Mouse (Mus musculus) liver, postnatal 0 days (tissue): ENCODE measurements around the gene Zfp217. TPM values are rescaled to one million over a fixed set of nuclear protein-coding genes. Genes with fewer than 3 reads are reported as not detected.

Source experiments
- ATAC-seq: fragments of 200-750 bp; cut with Nextera tagmentation; 2 replicates; pipeline ENCODE4 v1.8.0; 2017; ENCODE audit warnings: mild to moderate bottlenecking, moderate library complexity
- DNase-seq: peaks from one replicate; pipeline ENCODE4 v3.0.0-alpha.2; 2016
- H3K27ac ChIP-seq: fragments of 300-500 bp; sonication (generic); 2 replicates; pipeline ENCODE4 v1.5.1; 2014; ENCODE audit warnings: antibody characterized with exemption, moderate library complexity, mild to moderate bottlenecking, low read depth
- H3K27me3 ChIP-seq: fragments of 300-500 bp; sonication (generic); 2 replicates; pipeline ENCODE4 v1.6.1; 2014; ENCODE audit warnings: low read length, control low read depth, mixed read lengths; ENCODE audit not compliant: insufficient read depth
- H3K36me3 ChIP-seq: fragments of 300-500 bp; sonication (generic); replicated peaks from 2 replicates; pipeline ENCODE4 v1.6.1; 2014; ENCODE audit warnings: mild to moderate bottlenecking, control low read depth, low read length, moderate library complexity, mixed read lengths; ENCODE audit not compliant: insufficient read depth
- H3K4me1 ChIP-seq: fragments of 300-500 bp; sonication (generic); 2 replicates; pipeline ENCODE4 v1.6.1; 2014; ENCODE audit warnings: antibody characterized with exemption, mild to moderate bottlenecking, control low read depth; ENCODE audit not compliant: insufficient read depth
- H3K4me2 ChIP-seq: fragments of 300-500 bp; sonication (generic); 2 replicates; pipeline ENCODE4 v1.6.1; 2014; ENCODE audit warnings: low read depth, mild to moderate bottlenecking, low read length, moderate library complexity, mixed read lengths
- H3K4me3 ChIP-seq: fragments of 300-500 bp; sonication (generic); 2 replicates; pipeline ENCODE4 v1.5.1; 2014; ENCODE audit warnings: low read depth, low read length
- H3K9ac ChIP-seq: fragments of 300-500 bp; sonication (generic); replicated peaks from 2 replicates; pipeline ENCODE4 v1.6.1; 2014; ENCODE audit warnings: mild to moderate bottlenecking, moderate library complexity
- H3K9me3 ChIP-seq: fragments of 300-500 bp; sonication (generic); 2 replicates; pipeline ENCODE4 v1.6.1; 2016; ENCODE audit warnings: mild to moderate bottlenecking, control low read depth, low read length, mixed read lengths
- CTCF ChIP-seq: sonication (generic); IDR thresholded peaks from 2 replicates; pipeline ENCODE4 v1.5.1; 2016; ENCODE audit warnings: antibody characterized with exemption, low read depth
- EP300 ChIP-seq: IDR thresholded peaks from 2 replicates; pipeline ENCODE4 v1.6.1; 2016; ENCODE audit warnings: antibody characterized with exemption, low read depth, mild to moderate bottlenecking
- WGBS: fragments of 180-500 bp; shearing (Covaris S2); extraction: QIAGEN DNeasy Blood & Tissue Kit; methylation state at CpG from one replicate; pipeline ENCODE4 v1.1.7; 2014; ENCODE audit not compliant: insufficient replicate concordance; 5-methylcytosine and 5-hydroxymethylcytosine counted together
- polyA plus RNA-seq: library from polyadenylated mRNA; unstranded; fragments of >200 nt; fragmentation: Nextera tagmentation; extraction: Ambion mirVana; gene quantifications from 2 replicates; pipeline ENCODE4 v1.2.1, GENCODE M21; 2015

Zfp217 gene
- polyA plus RNA-seq, 1 experiment from 2014 or later = 2.1 TPM

DNA sequence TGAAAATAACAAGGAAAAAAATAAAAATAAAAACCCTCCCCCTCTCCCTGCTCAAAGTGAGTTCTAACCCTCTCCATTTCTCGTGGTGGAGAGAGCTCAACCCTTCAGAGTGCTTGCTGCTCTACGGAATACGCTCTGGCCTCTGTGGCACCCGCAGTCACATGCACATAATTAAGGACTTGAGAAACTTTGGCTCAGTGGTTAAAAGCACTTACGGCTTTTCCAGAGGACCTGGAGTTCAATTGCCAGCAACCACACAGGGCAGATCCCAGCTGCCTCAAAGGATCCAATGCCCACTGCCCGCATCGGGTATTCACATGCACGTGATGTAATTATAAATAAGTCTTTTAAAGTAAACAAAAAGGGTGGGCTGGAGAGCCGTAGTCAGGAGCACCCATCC, 41.9 kb downstream of the Zfp217 start:
- no peaks in the 10 kb centered on the region for H3K9me3 ChIP-seq
- no peaks in the 10 kb centered on the region for H3K27me3 ChIP-seq
- TF ChIP-seq EP300 (no peak), CTCF (no peak)
- no peak overlapping the region for H3K4me2 ChIP-seq
- DNase-seq = no peak
- no peak overlapping the region for H3K9ac ChIP-seq
- peaks cover 35% of the 10 kb centered on the region for H3K36me3 ChIP-seq
- no peak overlapping the region for H3K27ac ChIP-seq
- ATAC-seq = no peak
- H3K4me1 ChIP-seq = no peaks in the 10 kb centered on the region
- no peak overlapping the region for H3K4me3 ChIP-seq
- WGBS = 86% methylated on average over 9 of the region's 9 CpGs

DNA sequence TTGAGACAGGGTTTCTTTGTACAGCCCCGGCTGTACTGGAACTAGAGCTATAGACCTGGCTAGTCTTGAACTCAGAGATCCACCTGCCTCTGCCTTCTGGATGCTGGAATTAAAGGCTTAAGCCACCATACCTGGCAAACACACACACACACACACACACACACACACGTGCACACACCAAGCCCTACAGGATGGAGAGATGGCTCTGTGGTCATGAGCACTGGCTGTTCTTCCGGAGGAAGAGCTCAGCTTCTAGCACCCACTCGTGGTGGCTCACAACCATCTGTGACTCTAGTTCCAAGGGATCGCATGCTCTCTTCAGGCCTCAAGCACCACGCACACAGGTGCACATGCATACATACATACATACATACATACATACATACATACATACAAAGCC, 43.5 kb downstream of the Zfp217 start:
- Histone ChIP-seq H3K9me3 (no peaks in the 10 kb centered on the region), H3K27ac (no peak overlapping the region), H3K36me3 (peaks cover 20% of the 10 kb centered on the region), H3K4me3 (no peak overlapping the region), H3K9ac (no peak overlapping the region), H3K27me3 (no peaks in the 10 kb centered on the region), H3K4me2 (no peak overlapping the region), H3K4me1 (no peaks in the 10 kb centered on the region)
- no peak for TF ChIP-seq CTCF
- no peak for TF ChIP-seq EP300
- DNase-seq (no peak), ATAC-seq (no peak)
- WGBS = 76% methylated on average over 6 of the region's 6 CpGs

DNA sequence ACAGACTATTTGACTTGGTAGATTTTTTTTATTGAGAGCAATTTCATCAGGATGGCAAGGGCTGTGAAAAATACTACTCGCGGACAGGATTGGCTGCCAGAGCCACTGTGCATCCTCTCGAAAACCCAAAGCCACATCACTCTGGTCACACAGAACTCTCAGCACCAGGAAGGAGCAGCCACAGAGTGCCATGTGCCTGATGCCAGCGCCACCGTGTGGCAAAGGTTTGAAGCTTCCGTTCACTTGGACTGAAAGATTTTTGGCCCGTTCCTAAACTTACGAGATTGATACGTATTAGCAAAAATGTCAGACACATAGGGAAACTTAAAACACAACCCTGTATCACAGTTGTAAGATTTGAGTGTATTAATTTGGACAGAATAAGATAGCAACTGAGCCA, 44.1 kb downstream of the Zfp217 start:
- no peak overlapping the region for H3K9ac ChIP-seq
- H3K9me3 ChIP-seq = no peaks in the 10 kb centered on the region
- peaks cover 15% of the 10 kb centered on the region for H3K36me3 ChIP-seq
- no peak overlapping the region for H3K4me3 ChIP-seq
- no peaks in the 10 kb centered on the region for H3K27me3 ChIP-seq
- H3K27ac ChIP-seq = no peak overlapping the region
- peak; percentile 69 for DNase-seq
- H3K4me1 ChIP-seq = no peaks in the 10 kb centered on the region
- WGBS = 36% methylated on average over 9 of the region's 9 CpGs
- H3K4me2 ChIP-seq = no peak overlapping the region
- ATAC-seq = peak; percentile 28; the same call in 1 of the 2 replicates
- peak; percentile 87 for TF ChIP-seq CTCF
- TF ChIP-seq EP300 = no peak

DNA sequence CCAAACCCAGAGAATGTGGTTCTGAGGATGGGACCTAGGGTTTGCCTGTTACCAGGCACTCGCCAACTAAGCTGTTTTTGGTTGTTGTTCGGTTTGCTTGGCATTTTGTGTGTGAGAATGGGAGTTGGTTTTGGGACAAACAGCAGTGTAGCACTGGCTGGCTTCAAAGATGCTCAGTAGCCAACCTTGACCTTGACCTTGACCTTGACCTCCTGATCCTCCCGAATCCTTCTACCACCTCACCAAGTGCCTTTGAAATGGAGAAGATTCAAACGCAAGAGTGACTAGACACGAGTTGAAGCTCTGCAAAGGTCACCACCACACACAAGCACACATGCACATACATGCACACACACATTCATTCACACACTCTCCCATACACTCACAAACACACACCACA, 44.6 kb downstream of the Zfp217 start:
- no peak overlapping the region for H3K4me2 ChIP-seq
- no peak for ATAC-seq
- no peaks in the 10 kb centered on the region for H3K9me3 ChIP-seq
- H3K4me1 ChIP-seq = no peaks in the 10 kb centered on the region
- 70% methylated on average over 5 of the region's 5 CpGs for WGBS
- peaks cover 14% of the 10 kb centered on the region for H3K36me3 ChIP-seq
- TF ChIP-seq CTCF (no peak), EP300 (no peak)
- H3K4me3 ChIP-seq = no peak overlapping the region
- no peaks in the 10 kb centered on the region for H3K27me3 ChIP-seq
- H3K9ac ChIP-seq = no peak overlapping the region
- no peak overlapping the region for H3K27ac ChIP-seq
- no peak for DNase-seq

DNA sequence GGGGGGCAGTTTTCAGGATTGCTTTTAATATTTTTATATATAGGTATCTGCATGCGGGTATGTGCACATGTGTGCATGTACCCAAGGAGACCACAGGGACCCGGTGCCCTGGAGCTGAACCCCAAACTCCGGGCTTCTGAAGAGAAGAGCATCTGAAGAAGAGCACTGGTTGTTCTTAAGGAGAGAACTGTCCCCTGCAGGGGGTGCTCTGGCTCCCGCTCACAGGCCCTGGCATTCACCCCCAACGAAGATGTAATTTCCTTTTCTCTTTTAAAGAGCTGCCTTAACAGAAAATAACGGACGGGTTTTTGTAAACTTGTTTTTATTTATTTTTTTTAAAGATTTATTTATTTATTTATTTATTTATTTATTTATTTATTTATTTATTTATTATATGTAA, 46.0 kb downstream of the Zfp217 start:
- Histone ChIP-seq H3K27me3 (no peaks in the 10 kb centered on the region), H3K9me3 (no peaks in the 10 kb centered on the region), H3K4me3 (no peak overlapping the region), H3K4me2 (no peak overlapping the region), H3K9ac (no peak overlapping the region), H3K4me1 (no peaks in the 10 kb centered on the region), H3K36me3 (peaks cover 2% of the 10 kb centered on the region; the same call in 1 of the 2 replicates), H3K27ac (no peak overlapping the region)
- DNase-seq (no peak), ATAC-seq (no peak)
- TF ChIP-seq EP300 = no peak
- peak; percentile 16; the same call in 1 of the 2 replicates for TF ChIP-seq CTCF
- 63% methylated on average over 7 of the region's 7 CpGs for WGBS

DNA sequence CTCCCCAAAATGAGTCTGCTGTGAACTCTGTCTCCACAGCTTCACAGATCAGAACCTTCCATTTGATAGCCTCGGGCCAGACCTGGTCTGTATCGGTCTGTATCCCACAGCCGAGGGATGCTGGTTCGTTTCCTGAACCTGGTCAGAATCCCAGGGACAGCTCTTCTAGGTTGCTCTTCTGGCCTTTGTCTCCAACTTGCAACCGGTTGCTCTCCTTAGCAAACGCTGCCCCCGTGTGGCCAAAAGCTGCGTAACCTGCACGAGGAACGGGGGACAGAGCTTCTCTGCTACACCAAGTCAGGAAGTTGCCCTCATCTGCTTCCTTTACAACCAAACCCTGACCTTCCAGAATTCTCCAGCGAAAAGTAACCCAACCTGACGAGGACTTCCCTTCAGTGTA, 46.8 kb downstream of the Zfp217 start:
- Histone ChIP-seq H3K36me3 (no peaks in the 10 kb centered on the region), H3K4me3 (no peak overlapping the region), H3K27ac (no peak overlapping the region), H3K4me1 (no peaks in the 10 kb centered on the region), H3K9me3 (no peaks in the 10 kb centered on the region), H3K4me2 (0 out of 2 replicates have a peak overlapping the region, but pooled peaks have one; percentile 19), H3K27me3 (no peaks in the 10 kb centered on the region), H3K9ac (no peak overlapping the region)
- ATAC-seq (peak; percentile 61; the same call in 1 of the 2 replicates), DNase-seq (peak; percentile 93)
- 3% methylated on average over 12 of the region's 12 CpGs for WGBS
- TF ChIP-seq EP300 (no peak), CTCF (peak; percentile 99)

DNA sequence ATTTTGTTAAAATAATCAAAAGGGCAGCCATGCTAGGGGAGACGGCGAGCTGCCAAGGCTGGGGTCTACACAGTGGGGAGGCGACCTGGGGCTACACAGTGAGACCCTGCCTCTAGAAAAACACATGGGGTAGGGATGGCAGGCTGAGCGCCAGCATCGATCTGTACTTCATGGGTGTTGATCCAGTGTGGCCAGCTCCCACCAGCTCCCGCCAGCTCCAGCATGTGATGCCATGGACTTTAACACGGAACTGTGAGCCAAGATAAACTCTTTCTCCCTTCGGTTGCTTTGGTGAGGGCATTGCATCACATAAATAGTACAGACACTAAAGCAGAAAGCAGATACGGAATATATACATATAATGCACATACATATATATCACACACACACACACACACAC, 53.0 kb downstream of the Zfp217 start:
- Histone ChIP-seq H3K4me3 (no peak overlapping the region), H3K36me3 (no peaks in the 10 kb centered on the region), H3K4me1 (0 out of 2 replicates have a peak, but pooled peaks cover 2% of the 10 kb centered on the region), H3K27ac (no peak overlapping the region), H3K9me3 (no peaks in the 10 kb centered on the region), H3K9ac (no peak overlapping the region), H3K4me2 (no peak overlapping the region), H3K27me3 (no peaks in the 10 kb centered on the region)
- DNase-seq = peak; percentile 64
- ATAC-seq = peak; percentile 89
- WGBS = 68% methylated on average over 9 of the region's 9 CpGs
- TF ChIP-seq EP300 (no peak), CTCF (no peak)
